ENCODE assay signal across 25 mouse cellular contexts in genomic region chr1:56938432-56938831, GRCm38 (mm10).
"Had no signal": no experiment of that assay in that cellular context is flagged by ENCODE, and none has a peak within 500 bp of the region (broad histone marks: within the 10 kb centered on the region; RNA-seq: fewer than 3 reads in every experiment).

No protein-coding gene starts in this region.

- ATAC-seq: hindbrain, postnatal 0 days; intestine, embryonic 16.5 days; liver, embryonic 12.5 days had no signal

- H3K4me3 ChIP-seq: gastrocnemius, adult 2 months; heart, adult 2 months; heart, embryonic 13.5 days; heart, embryonic 15.5 days; hindbrain, embryonic 13.5 days; hindbrain, embryonic 15.5 days; kidney, embryonic 15.5 days; limb, embryonic 13.5 days; limb, embryonic 15.5 days; liver, embryonic 12.5 days had no signal

- H3K27me3 ChIP-seq: heart, embryonic 13.5 days; heart, embryonic 15.5 days; hindbrain, embryonic 13.5 days; hindbrain, embryonic 15.5 days; kidney, embryonic 15.5 days; limb, embryonic 13.5 days; limb, embryonic 15.5 days; liver, embryonic 12.5 days had no signal

- H3K27ac ChIP-seq: gastrocnemius, adult 2 months; heart, adult 2 months; heart, embryonic 13.5 days; heart, embryonic 15.5 days; hindbrain, embryonic 13.5 days; hindbrain, embryonic 15.5 days; hindbrain, postnatal 0 days; kidney, embryonic 15.5 days; kidney, postnatal 0 days; limb, embryonic 13.5 days; limb, embryonic 15.5 days; liver, embryonic 12.5 days; liver, embryonic 14.5 days had no signal

- H3K36me3 ChIP-seq: heart, embryonic 13.5 days; heart, embryonic 15.5 days; hindbrain, embryonic 13.5 days; hindbrain, embryonic 15.5 days; kidney, embryonic 15.5 days; limb, embryonic 13.5 days; limb, embryonic 15.5 days; liver, embryonic 12.5 days had no signal

- H3K4me2 ChIP-seq: heart, embryonic 11.5 days; heart, embryonic 13.5 days; heart, embryonic 15.5 days; hindbrain, embryonic 13.5 days; hindbrain, embryonic 15.5 days; kidney, embryonic 15.5 days; limb, embryonic 13.5 days; limb, embryonic 15.5 days; liver, embryonic 12.5 days had no signal

- H3K9me3 ChIP-seq: heart, embryonic 13.5 days; heart, embryonic 15.5 days; hindbrain, embryonic 13.5 days; hindbrain, embryonic 15.5 days; kidney, embryonic 15.5 days; limb, embryonic 13.5 days; limb, embryonic 15.5 days; liver, embryonic 12.5 days had no signal

- DNase-seq: gastrocnemius, adult 2 months; gastrocnemius, postnatal 10 days; gastrocnemius, postnatal 36 days; heart, adult 2 months; heart, postnatal 14 days; heart, postnatal 36 days; kidney, adult 11 months; kidney, adult 2 months; kidney, adult 9 months; layer of hippocampus, adult 9-11 months; layer of hippocampus, postnatal 36 days; left cerebral cortex, postnatal 4 days had no signal

- H3K9ac ChIP-seq: heart, embryonic 13.5 days; heart, embryonic 15.5 days; hindbrain, embryonic 13.5 days; hindbrain, embryonic 15.5 days; kidney, embryonic 15.5 days; limb, embryonic 13.5 days; limb, embryonic 15.5 days; liver, embryonic 12.5 days; liver, embryonic 14.5 days had no signal

- H3K4me1 ChIP-seq: heart, embryonic 13.5 days; heart, embryonic 15.5 days; hindbrain, embryonic 13.5 days; hindbrain, embryonic 15.5 days; kidney, embryonic 15.5 days; limb, embryonic 15.5 days; liver, embryonic 12.5 days had no signal
